Mouse (Mus musculus): ENCODE measurements at regions not wholly inside any gene's neighbourhood (a gene's known extent, or its start where the extent isn't known, plus 50 kb on each side); places are given as distances from the start of the nearest gene placed in this dataset.

DNA sequence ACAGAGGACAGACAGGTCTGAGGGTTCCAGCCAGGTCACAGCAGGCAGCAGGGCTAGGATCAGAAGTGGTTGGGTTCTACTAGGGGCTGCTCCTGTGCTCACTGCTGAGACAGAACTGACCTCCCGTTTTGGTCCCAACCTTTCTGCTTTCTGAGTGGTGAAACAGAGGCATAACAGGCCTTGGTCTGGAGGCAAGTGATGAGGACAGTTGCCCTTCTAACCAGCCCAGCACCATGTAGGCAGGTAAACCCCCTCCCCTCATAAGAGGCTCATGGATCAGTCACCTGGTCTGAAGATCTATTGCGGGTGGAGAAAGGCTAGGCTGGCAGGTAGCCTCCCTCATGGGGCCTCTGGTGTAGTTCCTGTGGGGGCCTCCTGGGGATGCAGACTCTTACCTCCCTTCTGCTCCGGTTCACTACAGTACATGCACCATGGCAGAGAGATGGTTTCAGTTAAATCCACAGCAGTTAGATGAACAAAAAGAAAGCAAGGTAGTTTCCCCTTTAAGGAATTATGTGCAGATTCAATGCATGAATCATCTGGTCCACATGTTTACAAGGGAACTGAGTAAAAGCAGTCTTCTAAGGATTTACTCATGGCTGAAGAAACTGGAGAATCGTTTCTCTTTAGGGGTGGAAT, 61.2 kb downstream of the Calml3 start:
- Histone ChIP-seq H3K27ac (replicated peaks; ENCODE audit: low read depth, low read length) (peak overlapping the region; percentile 90), H3K9me3 (ENCODE audit: control insufficient read depth, low read length) (no peaks in the 10 kb centered on the region), H3K36me3 (ENCODE audit: control insufficient read depth, insufficient read depth, low read length) (no peaks in the 10 kb centered on the region), H3K4me2 (ENCODE audit: low read depth, severe bottlenecking) (no peak overlapping the region), H3K9ac (ENCODE audit: low read length) (peak overlapping the region; percentile 12; the same call in 1 of the 2 replicates), H3K27me3 (ENCODE audit: control insufficient read depth, insufficient read depth, low read length) (no peaks in the 10 kb centered on the region), H3K4me1 (ENCODE audit: control insufficient read depth, insufficient read depth, low read length) (peaks cover 15% of the 10 kb centered on the region), H3K4me3 (ENCODE audit: low read depth, low read length) (no peak overlapping the region)
- WGBS, result 22% methylated on average over 4 of the region's 4 CpGs
- DNase-seq (ENCODE audit: low spot score) (peak; percentile 61), ATAC-seq (ENCODE audit: insufficient number of reproducible peaks, low FRiP score, low TSS enrichment, low read depth) (peak; percentile 80)

DNA sequence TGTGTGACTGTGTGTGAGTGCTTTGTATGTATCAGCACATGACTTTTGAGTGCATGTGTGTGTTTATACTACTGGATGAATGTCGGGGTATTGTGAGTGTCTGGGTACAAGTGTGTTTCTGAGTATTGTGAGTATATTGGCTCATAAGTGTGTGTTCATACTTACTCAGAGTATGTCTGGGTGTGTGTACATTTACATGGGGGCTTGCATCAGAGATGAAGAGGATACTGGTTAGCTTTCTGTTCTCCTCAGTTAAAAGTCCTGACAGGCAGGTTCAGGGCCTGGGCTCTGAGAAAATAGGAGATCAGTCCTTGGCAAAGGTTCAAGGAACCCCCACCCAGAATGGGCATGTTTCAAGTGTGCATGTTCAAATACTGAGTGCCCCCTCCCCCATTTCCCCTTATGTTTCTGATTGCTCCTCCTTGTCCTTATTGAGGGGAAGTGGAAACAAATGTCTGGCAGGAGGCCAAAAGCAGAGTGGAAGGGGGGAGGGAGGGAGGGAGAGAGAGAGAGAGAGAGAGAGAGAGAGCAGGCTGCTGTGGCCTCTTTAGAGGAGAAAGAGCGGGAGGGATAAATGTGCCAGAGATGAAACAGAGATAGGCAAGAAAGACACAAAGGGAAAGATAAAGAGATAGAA, 61.9 kb downstream of the Calml3 start:
- Histone ChIP-seq H3K27ac (replicated peaks; ENCODE audit: low read depth, low read length) (peak overlapping the region; percentile 90), H3K9ac (ENCODE audit: low read length) (no peak overlapping the region), H3K4me2 (ENCODE audit: low read depth, severe bottlenecking) (no peak overlapping the region), H3K9me3 (ENCODE audit: control insufficient read depth, low read length) (no peaks in the 10 kb centered on the region), H3K4me3 (ENCODE audit: low read depth, low read length) (no peak overlapping the region), H3K36me3 (ENCODE audit: control insufficient read depth, insufficient read depth, low read length) (no peaks in the 10 kb centered on the region), H3K27me3 (ENCODE audit: control insufficient read depth, insufficient read depth, low read length) (no peaks in the 10 kb centered on the region), H3K4me1 (ENCODE audit: control insufficient read depth, insufficient read depth, low read length) (peaks cover 15% of the 10 kb centered on the region)
- DNase-seq (ENCODE audit: low spot score), result peak; percentile 82
- 49% methylated on average over 2 of the region's 2 CpGs for WGBS
- ATAC-seq (ENCODE audit: insufficient number of reproducible peaks, low FRiP score, low TSS enrichment, low read depth), result peak; percentile 78

DNA sequence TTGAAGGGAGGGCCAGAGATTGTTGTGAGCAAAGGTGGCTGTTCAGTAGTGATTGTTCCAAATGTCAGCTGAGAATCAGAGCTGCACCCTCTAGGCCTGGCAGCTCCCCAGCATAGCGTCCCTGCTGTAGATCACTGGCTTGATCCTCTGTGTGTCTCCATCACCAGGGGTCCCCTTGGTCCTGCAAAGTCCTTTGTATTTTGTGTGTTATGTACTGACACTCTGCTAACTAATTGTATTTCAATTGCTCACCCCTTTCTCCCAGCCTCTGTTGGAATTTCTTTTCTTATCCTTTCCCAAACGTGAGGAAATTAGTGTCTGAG, 73.5 kb downstream of the Calml3 start:
- 19% methylated on average over 2 of the region's 2 CpGs for WGBS
- Histone ChIP-seq H3K36me3 (ENCODE audit: control insufficient read depth, insufficient read depth, low read length) (no peaks in the 10 kb centered on the region), H3K27me3 (ENCODE audit: control insufficient read depth, insufficient read depth, low read length) (no peaks in the 10 kb centered on the region), H3K4me2 (ENCODE audit: low read depth, severe bottlenecking) (no peak overlapping the region), H3K9ac (ENCODE audit: low read length) (no peak overlapping the region), H3K4me1 (ENCODE audit: control insufficient read depth, insufficient read depth, low read length) (peaks cover 5% of the 10 kb centered on the region), H3K9me3 (ENCODE audit: control insufficient read depth, low read length) (no peaks in the 10 kb centered on the region), H3K27ac (replicated peaks; ENCODE audit: low read depth, low read length) (peak overlapping the region; percentile 68), H3K4me3 (ENCODE audit: low read depth, low read length) (no peak overlapping the region)
- ATAC-seq (ENCODE audit: insufficient number of reproducible peaks, low FRiP score, low TSS enrichment, low read depth) (no peak; the same call in 1 of the 2 replicates), DNase-seq (ENCODE audit: low spot score) (peak; percentile 25)

DNA sequence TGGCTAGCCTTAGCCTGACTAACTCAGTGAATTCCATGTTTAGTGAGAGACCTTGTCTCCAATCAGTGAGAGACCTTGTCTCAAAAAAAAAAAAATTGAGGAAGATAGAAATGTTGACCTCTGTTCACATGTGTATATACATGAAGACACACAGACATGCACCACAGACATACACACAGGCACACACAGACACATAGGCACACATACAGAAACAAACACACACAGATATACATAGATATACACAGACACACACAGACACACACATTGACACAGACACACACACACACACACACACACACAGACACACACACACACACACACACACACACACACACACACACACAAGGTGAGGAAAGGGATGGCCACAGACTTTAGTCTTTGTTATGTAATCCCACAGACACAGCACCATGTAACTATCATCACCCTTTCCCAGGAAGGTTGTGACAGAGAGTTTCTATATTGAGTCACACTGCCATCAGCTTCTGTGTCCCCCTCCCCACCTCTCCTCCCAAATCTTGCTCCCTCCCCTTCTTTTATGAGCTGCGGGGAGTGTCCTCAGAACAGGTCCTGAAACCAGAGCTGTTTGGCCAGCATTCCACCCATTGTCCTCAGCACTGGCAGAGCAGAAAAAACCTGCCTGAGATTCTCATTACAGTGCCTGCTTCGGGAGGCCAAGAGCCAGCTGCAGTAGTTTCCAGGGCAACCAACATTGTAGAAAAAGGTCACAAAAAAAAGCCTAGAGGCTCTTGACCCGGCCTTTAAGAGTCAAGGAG, 74.0 kb downstream of the Calml3 start:
- peaks cover 5% of the 10 kb centered on the region for H3K4me1 ChIP-seq (ENCODE audit: control insufficient read depth, insufficient read depth, low read length)
- no peaks in the 10 kb centered on the region for H3K27me3 ChIP-seq (ENCODE audit: control insufficient read depth, insufficient read depth, low read length)
- no peak overlapping the region for H3K4me2 ChIP-seq (ENCODE audit: low read depth, severe bottlenecking)
- H3K27ac ChIP-seq (replicated peaks; ENCODE audit: low read depth, low read length), result peak overlapping the region; percentile 68
- H3K9me3 ChIP-seq (ENCODE audit: control insufficient read depth, low read length), result no peaks in the 10 kb centered on the region
- no peaks in the 10 kb centered on the region for H3K36me3 ChIP-seq (ENCODE audit: control insufficient read depth, insufficient read depth, low read length)
- 2% methylated on average over 3 of the region's 3 CpGs for WGBS
- no peak overlapping the region for H3K9ac ChIP-seq (ENCODE audit: low read length)
- H3K4me3 ChIP-seq (ENCODE audit: low read depth, low read length), result no peak overlapping the region
- DNase-seq (ENCODE audit: low spot score) (peak; percentile 48), ATAC-seq (ENCODE audit: insufficient number of reproducible peaks, low FRiP score, low TSS enrichment, low read depth) (peak; percentile 79)

DNA sequence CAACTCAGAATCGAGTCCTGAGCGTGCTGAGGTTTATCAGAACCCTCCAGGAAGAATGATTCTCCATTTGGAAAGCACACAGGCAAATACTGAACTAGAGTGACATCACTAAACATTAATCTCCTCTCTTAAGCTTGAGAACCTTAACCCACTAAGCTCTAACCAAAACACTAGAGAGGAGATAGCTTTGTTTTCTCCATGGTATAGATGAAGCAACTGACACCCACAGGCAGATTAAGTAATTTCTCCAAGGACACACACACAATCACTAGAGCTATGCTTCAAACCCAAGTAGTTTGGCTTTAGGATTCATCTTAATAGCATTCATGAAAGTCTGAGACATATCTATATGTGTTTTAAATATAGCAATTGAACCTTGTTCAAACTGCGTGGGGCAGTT, 75.2 kb downstream of the Calml3 start:
- Histone ChIP-seq H3K9ac (ENCODE audit: low read length) (no peak overlapping the region), H3K36me3 (ENCODE audit: control insufficient read depth, insufficient read depth, low read length) (no peaks in the 10 kb centered on the region), H3K27ac (replicated peaks; ENCODE audit: low read depth, low read length) (no peak overlapping the region), H3K9me3 (ENCODE audit: control insufficient read depth, low read length) (no peaks in the 10 kb centered on the region), H3K4me2 (ENCODE audit: low read depth, severe bottlenecking) (no peak overlapping the region), H3K4me3 (ENCODE audit: low read depth, low read length) (no peak overlapping the region), H3K27me3 (ENCODE audit: control insufficient read depth, insufficient read depth, low read length) (no peaks in the 10 kb centered on the region), H3K4me1 (ENCODE audit: control insufficient read depth, insufficient read depth, low read length) (peaks cover 5% of the 10 kb centered on the region)
- no peak for ATAC-seq (ENCODE audit: insufficient number of reproducible peaks, low FRiP score, low TSS enrichment, low read depth)
- WGBS, result 85% methylated on average over 3 of the region's 3 CpGs
- no peak for DNase-seq (ENCODE audit: low spot score)

DNA sequence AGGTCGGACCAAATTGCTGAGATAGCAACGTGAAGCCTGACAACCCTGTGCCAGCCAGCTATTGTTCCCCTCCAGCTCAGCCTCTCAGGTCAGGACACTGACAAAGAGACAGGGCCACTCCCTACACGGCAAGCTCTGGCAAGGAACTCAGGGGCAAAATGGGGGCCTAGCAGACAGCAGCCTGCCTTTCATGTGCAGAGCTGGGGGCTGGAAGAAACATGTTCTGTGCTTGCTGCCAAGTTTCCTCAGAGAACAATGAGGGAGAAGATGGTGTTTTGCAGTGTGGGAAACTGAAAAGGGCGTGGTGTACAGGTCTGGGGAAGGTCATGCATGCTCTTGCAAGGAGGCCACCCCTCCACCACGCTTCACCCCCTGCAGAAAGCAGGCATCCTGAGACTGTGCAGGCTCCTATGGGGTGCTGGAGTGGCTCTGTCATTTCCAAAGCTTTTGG, 77.8 kb downstream of the Calml3 start:
- Histone ChIP-seq H3K4me3 (ENCODE audit: low read depth, low read length) (no peak overlapping the region), H3K9ac (ENCODE audit: low read length) (no peak overlapping the region), H3K4me1 (ENCODE audit: control insufficient read depth, insufficient read depth, low read length) (peaks cover 5% of the 10 kb centered on the region), H3K27ac (replicated peaks; ENCODE audit: low read depth, low read length) (no peak overlapping the region), H3K9me3 (ENCODE audit: control insufficient read depth, low read length) (no peaks in the 10 kb centered on the region), H3K4me2 (ENCODE audit: low read depth, severe bottlenecking) (no peak overlapping the region), H3K36me3 (ENCODE audit: control insufficient read depth, insufficient read depth, low read length) (no peaks in the 10 kb centered on the region), H3K27me3 (ENCODE audit: control insufficient read depth, insufficient read depth, low read length) (no peaks in the 10 kb centered on the region)
- DNase-seq (ENCODE audit: low spot score) (no peak), ATAC-seq (ENCODE audit: insufficient number of reproducible peaks, low FRiP score, low TSS enrichment, low read depth) (no peak)
- WGBS, result 48% methylated on average over 5 of the region's 5 CpGs

DNA sequence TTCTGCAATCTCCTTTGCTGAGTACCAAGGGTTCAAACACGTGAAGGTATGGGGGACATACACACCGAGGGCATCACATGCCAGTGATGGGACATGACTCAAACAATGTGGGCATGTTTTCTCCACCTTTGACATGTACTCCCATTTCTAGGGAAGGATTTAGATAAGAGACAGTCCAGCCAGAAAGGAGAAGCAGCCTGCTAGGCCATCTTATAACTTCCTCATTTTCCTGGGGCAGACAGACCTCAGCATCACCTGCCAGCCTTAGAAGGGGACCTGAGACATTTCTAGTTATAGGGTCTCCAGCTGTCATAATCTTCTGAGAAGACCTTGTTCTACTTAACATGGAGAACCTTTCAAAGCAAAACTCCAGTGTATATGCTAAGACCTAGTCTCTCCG, 78.3 kb downstream of the Calml3 start:
- ATAC-seq (ENCODE audit: insufficient number of reproducible peaks, low FRiP score, low TSS enrichment, low read depth) (no peak), DNase-seq (ENCODE audit: low spot score) (no peak)
- Histone ChIP-seq H3K27ac (replicated peaks; ENCODE audit: low read depth, low read length) (no peak overlapping the region), H3K9ac (ENCODE audit: low read length) (no peak overlapping the region), H3K27me3 (ENCODE audit: control insufficient read depth, insufficient read depth, low read length) (no peaks in the 10 kb centered on the region), H3K9me3 (ENCODE audit: control insufficient read depth, low read length) (no peaks in the 10 kb centered on the region), H3K4me1 (ENCODE audit: control insufficient read depth, insufficient read depth, low read length) (peaks cover 5% of the 10 kb centered on the region), H3K4me2 (ENCODE audit: low read depth, severe bottlenecking) (no peak overlapping the region), H3K36me3 (ENCODE audit: control insufficient read depth, insufficient read depth, low read length) (no peaks in the 10 kb centered on the region), H3K4me3 (ENCODE audit: low read depth, low read length) (no peak overlapping the region)
- WGBS, result 84% methylated on average over 3 of the region's 3 CpGs

DNA sequence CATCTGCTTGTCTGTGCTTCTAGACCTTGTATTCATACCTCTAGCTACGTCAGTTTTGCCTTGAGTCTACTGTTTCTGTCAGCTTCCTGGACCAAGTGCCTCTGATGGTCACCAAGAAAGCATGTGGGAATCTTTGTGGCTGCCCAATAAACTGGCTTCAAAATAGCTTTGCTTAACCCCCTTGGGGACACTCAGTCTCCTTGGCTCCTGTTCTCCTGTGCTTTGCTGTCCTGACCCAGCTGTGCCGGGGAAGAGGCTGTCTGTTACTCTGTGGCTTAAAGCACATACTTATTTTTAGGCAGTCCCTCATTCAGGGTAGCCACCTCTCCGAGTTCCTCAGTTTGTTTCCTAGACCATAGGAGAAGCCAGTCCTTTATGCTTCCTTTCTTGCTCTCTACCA, 79.8 kb downstream of the Calml3 start:
- ATAC-seq (ENCODE audit: insufficient number of reproducible peaks, low FRiP score, low TSS enrichment, low read depth) (no peak), DNase-seq (ENCODE audit: low spot score) (no peak)
- no peaks in the 10 kb centered on the region for H3K4me1 ChIP-seq (ENCODE audit: control insufficient read depth, insufficient read depth, low read length)
- H3K27me3 ChIP-seq (ENCODE audit: control insufficient read depth, insufficient read depth, low read length), result no peaks in the 10 kb centered on the region
- no peaks in the 10 kb centered on the region for H3K36me3 ChIP-seq (ENCODE audit: control insufficient read depth, insufficient read depth, low read length)
- 83% methylated on average over 3 of the region's 3 CpGs for WGBS
- H3K9ac ChIP-seq (ENCODE audit: low read length), result no peak overlapping the region
- no peak overlapping the region for H3K27ac ChIP-seq (replicated peaks; ENCODE audit: low read depth, low read length)
- H3K4me3 ChIP-seq (ENCODE audit: low read depth, low read length), result no peak overlapping the region
- no peak overlapping the region for H3K4me2 ChIP-seq (ENCODE audit: low read depth, severe bottlenecking)
- no peaks in the 10 kb centered on the region for H3K9me3 ChIP-seq (ENCODE audit: control insufficient read depth, low read length)
